Mouse (Mus musculus): ENCODE results near the gene Zfp109.
"Not testable (repeated sequence)": the region's sequence is repeated elsewhere in the genome, so short reads cannot be mapped to it uniquely, and the experiment has no call there.

Gene Zfp109

GRCm38 (mm10) chr7:24237040-24237791 is at the start of gene Zfp109:
Gene Zfp109, minus strand, starts transcription at chr7:24237560.
- CTCF ChIA-PET = no interaction called here

- CTCF ChIA-PET = no interaction called here
These were observed 49.6 kb upstream of the Zfp109 start for GRCm38 (mm10) chr7:24286916-24287315.

- CTCF ChIA-PET = no interaction called here
These were observed 48.7 kb upstream of the Zfp109 start for GRCm38 (mm10) chr7:24286090-24286489.

- CTCF ChIA-PET = no interaction called here
These were observed 43.4 kb upstream of the Zfp109 start for GRCm38 (mm10) chr7:24280858-24281145.

- CTCF ChIA-PET = no interaction called here
These were observed 42.9 kb upstream of the Zfp109 start for GRCm38 (mm10) chr7:24280031-24280857.

- CTCF ChIA-PET = not testable (repeated sequence)
These were observed 41.4 kb upstream of the Zfp109 start for GRCm38 (mm10) chr7:24278771-24279170.

GRCm38 (mm10) chr7:24274456-24274855 is 37.1 kb upstream of the Zfp109 start:
- CTCF ChIA-PET = no interaction called here

GRCm38 (mm10) chr7:24271191-24271590 is 33.8 kb upstream of the Zfp109 start:
- CTCF ChIA-PET = no interaction called here

GRCm38 (mm10) chr7:24270288-24270672 is 32.9 kb upstream of the Zfp109 start, which contains the start of gene Zfp93:
Gene Zfp93, plus strand, starts transcription at chr7:24270420.
- CTCF ChIA-PET = interaction anchor here (0.5 kb wide), 1 partner anchor 91 kb away, joined by 3 read pairs; no protein-coding TSS in a partner anchor

GRCm38 (mm10) chr7:24269667-24270287 is 32.4 kb upstream of the Zfp109 start:
- CTCF ChIA-PET = no interaction called here

- CTCF ChIA-PET = no interaction called here
These were observed 31.9 kb upstream of the Zfp109 start for GRCm38 (mm10) chr7:24269256-24269655.

- CTCF ChIA-PET = no interaction called here
These were observed 31.1 kb upstream of the Zfp109 start for GRCm38 (mm10) chr7:24268176-24269155.

GRCm38 (mm10) chr7:24260000-24260312 is 22.6 kb upstream of the Zfp109 start:
- CTCF ChIA-PET = no interaction called here

- CTCF ChIA-PET = no interaction called here
These were observed 22.1 kb upstream of the Zfp109 start for GRCm38 (mm10) chr7:24259306-24259999.

GRCm38 (mm10) chr7:24254633-24255474 is 17.5 kb upstream of the Zfp109 start, which contains the start of gene Zfp108:
Gene Zfp108, plus strand, starts transcription at chr7:24254794.
- CTCF ChIA-PET = no interaction called here

GRCm38 (mm10) chr7:24253779-24254615 is 16.6 kb upstream of the Zfp109 start:
- CTCF ChIA-PET = no interaction called here

GRCm38 (mm10) chr7:24211343-24211742 is 26.0 kb downstream of the Zfp109 start, which contains the start of gene Zfp111:
Gene Zfp111, minus strand, starts transcription at chr7:24211443.
- CTCF ChIA-PET = no interaction called here

- CTCF ChIA-PET = no interaction called here
These were observed 27.1 kb downstream of the Zfp109 start for GRCm38 (mm10) chr7:24210296-24210695.

- CTCF ChIA-PET = no interaction called here
These were observed 29.0 kb downstream of the Zfp109 start for GRCm38 (mm10) chr7:24208282-24208886.
